Mouse (Mus musculus) lung, adult 2 months (tissue): Measurements from ENCODE around the gene Ankfy1. TPM values are rescaled to one million over a fixed set of nuclear protein-coding genes. Genes with fewer than 3 reads are reported as not detected.

ENCODE experiments used
- DNase-seq: peaks from one replicate; pipeline ENCODE4 v3.0.0; 2022
- H3K4me1 ChIP-seq: fragments of 200-500 bp; 2 replicates; pipeline ENCODE4 v1.6.1; 2011; ENCODE audit warnings: low read length; ENCODE audit not compliant: control insufficient read depth, insufficient read depth
- H3K4me3 ChIP-seq: fragments of 200-500 bp; replicated peaks from 2 replicates; pipeline ENCODE3; 2011; ENCODE audit warnings: low read depth, mild to moderate bottlenecking, control low read depth, low read length; ENCODE audit errors: extremely low read depth
- CTCF ChIP-seq: fragments of 200-500 bp; IDR thresholded peaks from 2 replicates; pipeline ENCODE4 v1.5.1; 2011; ENCODE audit warnings: mild to moderate bottlenecking, low read length, control low read depth; ENCODE audit not compliant: insufficient read depth
- POLR2A ChIP-seq: fragments of 200-500 bp; IDR thresholded peaks from 2 replicates; pipeline ENCODE4 v1.6.1; 2011; ENCODE audit warnings: low read depth, mild to moderate bottlenecking, control low read depth, low read length, borderline replicate concordance; ENCODE audit errors: extremely low read depth
- WGBS: fragments of 180-500 bp; shearing (Covaris S2); methylation state at CpG from one replicate; pipeline ENCODE4 v1.1.7; 2018; 5-methylcytosine and 5-hydroxymethylcytosine counted together
- polyA plus RNA-seq: library from polyadenylated mRNA; depleted of rRNA; stranded (reverse); fragments of >200 nt; gene quantifications from 2 replicates; pipeline ENCODE4 v1.2.3, GENCODE M21; 2012; rRNA removed

Ankfy1 gene
- polyA plus RNA-seq = 22.9 and 33.4 TPM in 2 replicates

DNA sequence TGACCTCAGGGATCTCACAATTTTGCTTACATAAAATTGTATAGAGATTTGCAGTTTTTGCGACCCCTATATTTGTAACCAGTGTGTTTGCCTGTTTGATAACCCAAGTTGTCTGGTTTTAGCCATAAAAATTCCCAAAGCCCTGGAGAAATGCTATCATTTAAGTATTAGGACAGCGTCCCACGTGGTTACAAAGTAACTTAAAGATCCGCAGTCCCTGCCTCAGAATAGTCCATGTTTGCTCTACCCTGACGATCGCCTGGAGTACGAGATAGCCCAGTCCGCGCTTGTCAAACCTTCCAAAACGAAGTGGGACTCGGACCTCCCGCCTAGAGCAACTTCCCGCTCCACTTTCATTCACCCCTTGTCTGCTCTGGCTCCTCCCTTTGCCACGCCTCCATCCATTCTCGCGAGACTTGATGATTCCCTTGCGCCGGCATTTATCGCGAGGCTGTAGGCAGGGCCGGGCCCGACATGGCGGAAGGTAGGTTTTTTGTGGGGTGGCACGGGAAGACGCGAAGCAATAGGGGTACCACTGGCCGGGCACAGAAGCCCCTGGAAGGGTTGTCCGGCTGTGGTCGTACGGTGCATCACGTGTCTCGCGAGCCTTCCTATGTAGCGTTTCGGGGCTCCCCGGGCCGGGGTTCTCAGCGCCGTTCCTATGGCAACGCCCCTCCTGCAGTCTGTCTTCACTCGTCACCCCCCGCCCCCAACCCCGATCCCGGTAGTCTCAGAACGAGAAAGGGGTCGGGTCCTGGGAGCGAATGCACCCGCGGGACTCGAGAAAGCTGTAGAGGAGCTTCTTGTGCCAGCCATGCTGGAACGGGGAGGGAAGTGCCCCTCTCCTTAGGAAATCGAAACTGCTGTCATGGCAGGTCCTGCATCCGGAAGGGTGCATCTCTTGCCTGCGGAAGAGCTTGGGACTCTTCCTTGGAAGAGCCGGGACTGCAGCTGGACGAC is at the start of gene Ankfy1:
Gene Ankfy1, plus strand, starts transcription at position 456 of the 960 bp plus-strand sequence.
- TF ChIP-seq CTCF (no peak), POLR2A (peak; percentile 93)
- H3K4me1 ChIP-seq = peaks cover 18% of the 10 kb centered on the region
- peak within 1 kb of the TSS; percentile 93 for H3K4me3 ChIP-seq
- DNase-seq = peak; percentile 99
- WGBS = 1% methylated on average over 56 of the region's 56 CpGs

GRCm38 (mm10) chr11:72642730-72643129 is 47.1 kb upstream of the Ankfy1 start:
- WGBS = 50% methylated on average over 4 of the region's 4 CpGs
- no peak for TF ChIP-seq CTCF
- no peak for TF ChIP-seq POLR2A
- H3K4me1 ChIP-seq = no peaks in the 10 kb centered on the region; the same call in 1 of the 2 replicates
- no peak overlapping the region for H3K4me3 ChIP-seq
- DNase-seq = no peak

GRCm38 (mm10) chr11:72645386-72645785 is 44.4 kb upstream of the Ankfy1 start:
- DNase-seq = no peak
- TF ChIP-seq CTCF (no peak), POLR2A (no peak)
- 66% methylated on average over 5 of the region's 5 CpGs for WGBS
- no peak overlapping the region for H3K4me3 ChIP-seq
- no peaks in the 10 kb centered on the region; the same call in 1 of the 2 replicates for H3K4me1 ChIP-seq

DNA sequence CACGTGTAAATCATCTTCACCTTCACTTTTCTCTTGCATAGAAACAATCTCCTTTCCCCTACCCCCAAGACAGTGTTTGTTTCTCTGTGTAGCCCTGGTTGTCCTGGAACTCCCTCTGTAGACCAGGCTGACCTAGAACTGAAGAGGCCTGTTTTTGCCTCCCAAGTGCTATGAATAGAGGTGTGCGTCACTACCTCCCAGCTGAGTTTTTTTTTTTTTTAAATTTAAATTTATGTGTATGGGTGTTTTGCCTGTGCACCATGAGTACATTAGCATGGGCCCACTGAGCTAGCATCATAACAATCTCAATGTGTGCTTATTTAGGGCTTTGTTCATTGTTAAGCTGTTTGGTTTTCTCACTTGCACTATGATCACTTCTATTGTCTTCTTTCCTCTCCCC is 39.5 kb upstream of the Ankfy1 start:
- TF ChIP-seq POLR2A = no peak
- no peak for TF ChIP-seq CTCF
- DNase-seq = no peak
- Histone ChIP-seq H3K4me3 (no peak overlapping the region), H3K4me1 (no peaks in the 10 kb centered on the region)
- WGBS = 69% methylated on average over 2 of the region's 2 CpGs

- no peaks in the 10 kb centered on the region for H3K4me1 ChIP-seq
- H3K4me3 ChIP-seq = no peak overlapping the region
- no peak for DNase-seq
- TF ChIP-seq POLR2A = no peak
- no peak for TF ChIP-seq CTCF
These were observed 29.9 kb upstream of the Ankfy1 start for GRCm38 (mm10) chr11:72659918-72660317.

DNA sequence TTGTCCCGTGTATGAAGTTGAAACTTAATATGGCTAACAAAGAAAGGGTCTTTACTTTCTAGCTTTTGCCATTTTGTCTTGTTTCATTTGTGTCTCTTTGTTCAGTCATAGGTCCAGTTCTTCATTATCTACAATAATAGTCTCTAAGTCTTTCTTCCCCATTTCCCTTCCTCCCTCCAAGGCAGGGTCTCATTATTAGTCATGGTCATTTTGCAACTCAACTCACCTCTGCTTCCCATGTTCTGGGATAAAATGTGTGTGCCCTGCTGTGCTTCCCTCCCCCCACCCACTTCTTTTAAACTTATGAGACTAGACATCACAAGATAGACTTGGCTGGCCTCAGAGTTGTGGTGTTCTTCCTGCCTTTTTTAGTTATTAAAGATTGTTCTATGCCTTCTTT is 29.4 kb upstream of the Ankfy1 start:
- Histone ChIP-seq H3K4me1 (no peaks in the 10 kb centered on the region), H3K4me3 (no peak overlapping the region)
- 94% methylated on average over 1 of the region's 1 CpGs for WGBS
- no peak for DNase-seq
- TF ChIP-seq POLR2A = no peak
- no peak for TF ChIP-seq CTCF

DNA sequence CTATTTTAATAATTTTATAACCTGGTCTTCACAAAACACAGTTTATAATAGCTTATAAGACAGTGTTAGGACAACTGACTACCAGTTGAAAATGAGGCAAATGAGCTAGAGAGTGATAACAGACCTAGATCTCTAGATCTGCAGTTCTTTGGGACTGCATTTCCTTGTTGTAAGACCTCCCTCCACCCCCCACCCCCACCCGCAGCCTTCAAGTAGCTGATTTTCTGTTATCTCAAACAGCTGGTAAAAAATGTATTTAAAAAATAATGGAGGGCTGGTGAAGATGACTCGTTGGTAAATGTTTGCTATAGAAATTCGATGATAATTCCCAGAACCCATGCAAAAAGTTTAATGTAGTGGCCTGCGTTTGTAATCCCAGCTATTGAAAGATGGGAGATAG is 25.2 kb upstream of the Ankfy1 start:
- TF ChIP-seq CTCF (no peak), POLR2A (no peak)
- no peaks in the 10 kb centered on the region for H3K4me1 ChIP-seq
- WGBS = 87% methylated on average over 4 of the region's 4 CpGs
- no peak overlapping the region for H3K4me3 ChIP-seq
- DNase-seq = no peak

- DNase-seq = no peak
- Histone ChIP-seq H3K4me3 (no peak overlapping the region), H3K4me1 (peaks cover 5% of the 10 kb centered on the region)
- TF ChIP-seq CTCF (no peak), POLR2A (no peak)
These were observed 19.2 kb upstream of the Ankfy1 start for GRCm38 (mm10) chr11:72670634-72671033.

DNA sequence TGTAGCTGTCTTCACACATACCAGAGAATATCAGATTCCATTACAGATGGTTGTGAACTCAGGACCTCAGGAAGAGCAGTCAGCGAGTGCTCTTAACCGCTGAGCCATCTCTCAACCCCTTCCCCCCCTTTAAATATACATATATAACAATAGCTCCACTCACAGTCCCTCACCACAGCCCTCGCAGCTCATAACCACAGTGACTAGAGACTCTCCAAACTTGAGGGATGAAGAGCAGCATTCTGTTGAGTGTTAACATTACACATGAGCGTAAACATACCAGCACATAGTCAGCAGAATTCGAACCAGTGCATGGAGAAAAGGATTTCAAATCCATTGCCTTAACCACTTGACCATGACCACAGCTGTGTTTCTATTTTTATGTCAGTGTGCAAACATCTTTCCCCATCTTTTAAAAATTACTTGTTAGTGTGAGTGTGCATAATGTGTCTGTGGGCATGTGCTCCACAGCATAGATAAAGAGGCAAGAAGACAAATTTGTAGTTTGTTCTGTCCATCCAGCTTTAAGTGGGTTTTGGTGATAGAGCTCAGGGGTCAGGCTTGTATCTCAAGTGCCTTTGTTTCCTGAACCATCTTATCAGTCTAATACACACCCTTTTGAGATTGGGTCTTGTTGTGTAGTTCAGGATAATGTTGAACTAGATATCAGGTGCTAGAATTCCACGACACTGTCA is 18.4 kb upstream of the Ankfy1 start:
- no peak for TF ChIP-seq CTCF
- TF ChIP-seq POLR2A = no peak
- Histone ChIP-seq H3K4me1 (peaks cover 5% of the 10 kb centered on the region), H3K4me3 (no peak overlapping the region)
- WGBS = 47% methylated on average over 6 of the region's 6 CpGs
- DNase-seq = no peak
